Mouse (Mus musculus): Measurements from ENCODE around the gene Hcrt. TPM values are rescaled to one million over a fixed set of nuclear protein-coding genes. Genes with fewer than 3 reads are reported as not detected.

The Hcrt gene
- polyA plus RNA-seq, 1 experiment: 0.36 TPM

GRCm38 (mm10) chr11:100754693-100755057 is 8.1 kb downstream of the Hcrt start:
- TF ChIP-seq POLR2A (IDR thresholded peaks at IDR 0.05; ENCODE audit: control insufficient read depth, low read depth, low read length): no peak
- no peak for TF ChIP-seq CTCF (IDR thresholded peaks at IDR 0.05; ENCODE audit: control insufficient read depth, insufficient read depth, insufficient replicate concordance, low read depth, low read length)
- peaks cover 10% of the 10 kb centered on the region for H3K4me1 ChIP-seq (ENCODE audit: control insufficient read depth, insufficient read depth, low read length)
- no peak overlapping the region for H3K4me3 ChIP-seq (ENCODE audit: control insufficient read depth, low read depth, low read length)
- H3K36me3 ChIP-seq (ENCODE audit: control insufficient read depth, insufficient read depth, low read length): no peaks in the 10 kb centered on the region
- no peaks in the 10 kb centered on the region; the same call in 1 of the 2 replicates for H3K27me3 ChIP-seq (ENCODE audit: control insufficient read depth, insufficient read depth, low read length)
- H3K27ac ChIP-seq (ENCODE audit: control insufficient read depth, insufficient read depth, low read depth, low read length): no peak overlapping the region

DNA sequence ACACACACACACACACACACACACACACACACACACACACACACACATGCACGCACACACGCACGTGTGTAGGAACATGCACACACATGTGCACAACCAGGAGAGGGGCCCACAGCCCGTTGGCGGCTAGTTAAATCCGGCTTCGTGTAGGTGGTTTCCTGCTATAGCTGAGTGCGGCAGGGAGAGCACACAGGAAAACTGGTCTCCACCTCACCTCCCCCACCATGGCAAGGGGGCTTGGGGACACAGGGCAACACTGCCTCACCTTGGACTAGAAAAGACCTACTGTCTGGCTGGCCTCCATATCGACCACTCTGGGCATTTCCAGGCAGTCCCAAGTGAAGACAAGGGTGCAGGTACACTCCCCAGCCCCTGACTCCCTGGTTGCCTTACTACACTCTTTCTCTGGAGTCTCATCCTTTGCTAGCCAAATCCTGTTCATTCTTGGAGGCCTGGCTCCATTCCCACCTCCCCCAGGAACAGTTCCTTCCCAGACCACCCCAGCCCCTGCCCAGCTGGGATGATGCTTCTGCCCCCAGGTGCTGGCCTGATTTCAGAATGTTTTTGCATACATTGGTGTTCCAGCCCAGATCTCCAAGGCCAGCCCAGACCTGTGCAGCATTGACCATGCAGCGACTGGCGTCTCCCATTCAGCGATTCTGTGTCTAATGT is 8.6 kb downstream of the Hcrt start:
- Histone ChIP-seq H3K4me1 (ENCODE audit: control insufficient read depth, insufficient read depth, low read length) (peaks cover 11% of the 10 kb centered on the region), H3K27me3 (ENCODE audit: control insufficient read depth, insufficient read depth, low read length) (no peaks in the 10 kb centered on the region)
- no peak for TF ChIP-seq POLR2A (IDR thresholded peaks at IDR 0.05; ENCODE audit: control insufficient read depth, low read depth, low read length)
- no peak for TF ChIP-seq CTCF (IDR thresholded peaks at IDR 0.05; ENCODE audit: control insufficient read depth, insufficient read depth, insufficient replicate concordance, low read depth, low read length)

GRCm38 (mm10) chr11:100752294-100752693 is 10.4 kb downstream of the Hcrt start:
- no peak overlapping the region for H3K27ac ChIP-seq (ENCODE audit: control insufficient read depth, insufficient read depth, low read depth, low read length)
- H3K4me1 ChIP-seq (ENCODE audit: control insufficient read depth, insufficient read depth, low read length): peaks cover 6% of the 10 kb centered on the region
- no peaks in the 10 kb centered on the region for H3K27me3 ChIP-seq (ENCODE audit: control insufficient read depth, insufficient read depth, low read length)
- TF ChIP-seq POLR2A (IDR thresholded peaks at IDR 0.05; ENCODE audit: control insufficient read depth, low read depth, low read length): no peak
- TF ChIP-seq CTCF (IDR thresholded peaks at IDR 0.05; ENCODE audit: control insufficient read depth, insufficient read depth, insufficient replicate concordance, low read depth, low read length): no peak
- no peak overlapping the region for H3K4me3 ChIP-seq (ENCODE audit: control insufficient read depth, low read depth, low read length)
- no peaks in the 10 kb centered on the region for H3K36me3 ChIP-seq (ENCODE audit: control insufficient read depth, insufficient read depth, low read length)

More for the DNA sequence above, 8.6 kb downstream of the Hcrt start:
- no peaks in the 10 kb centered on the region for H3K36me3 ChIP-seq (ENCODE audit: control insufficient read depth, insufficient read depth, low read length)
- no peak overlapping the region for H3K27ac ChIP-seq (ENCODE audit: control insufficient read depth, insufficient read depth, low read depth, low read length)
- no peak overlapping the region for H3K4me3 ChIP-seq (ENCODE audit: control insufficient read depth, low read depth, low read length)

GRCm38 (mm10) chr11:100750127-100750526 is 12.6 kb downstream of the Hcrt start:
- no peaks in the 10 kb centered on the region for H3K36me3 ChIP-seq (ENCODE audit: control insufficient read depth, insufficient read depth, low read length)
- H3K4me3 ChIP-seq (ENCODE audit: control insufficient read depth, low read depth, low read length): no peak overlapping the region
- H3K4me1 ChIP-seq (ENCODE audit: control insufficient read depth, insufficient read depth, low read length): peaks cover 10% of the 10 kb centered on the region
- no peak overlapping the region for H3K27ac ChIP-seq (ENCODE audit: control insufficient read depth, insufficient read depth, low read depth, low read length)
- no peaks in the 10 kb centered on the region for H3K27me3 ChIP-seq (ENCODE audit: control insufficient read depth, insufficient read depth, low read length)
- TF ChIP-seq CTCF (IDR thresholded peaks at IDR 0.05; ENCODE audit: control insufficient read depth, insufficient read depth, insufficient replicate concordance, low read depth, low read length) (no peak), POLR2A (IDR thresholded peaks at IDR 0.05; ENCODE audit: control insufficient read depth, low read depth, low read length) (no peak)

DNA sequence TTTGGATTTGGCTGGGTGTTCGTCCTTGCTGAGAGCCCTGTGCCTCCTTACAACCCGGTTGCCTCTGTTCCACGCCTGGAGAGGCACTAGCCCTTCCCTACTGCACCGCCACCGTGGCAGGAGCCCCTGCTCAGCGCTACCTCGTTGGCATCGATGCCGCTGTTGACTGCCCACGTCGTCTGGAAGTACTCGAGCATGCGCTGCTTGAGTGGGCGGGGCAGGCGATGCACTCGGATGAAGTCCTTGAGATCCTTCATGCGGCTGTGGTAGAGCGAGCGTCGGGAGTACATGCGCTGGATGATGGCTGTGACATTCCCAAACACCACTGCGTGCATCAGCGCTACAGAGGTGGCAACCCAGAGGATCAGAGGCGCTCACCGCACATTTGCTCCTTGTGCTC is 13.3 kb downstream of the Hcrt start:
- Histone ChIP-seq H3K27me3 (ENCODE audit: control insufficient read depth, insufficient read depth, low read length) (no peaks in the 10 kb centered on the region), H3K4me1 (ENCODE audit: control insufficient read depth, insufficient read depth, low read length) (peaks cover 10% of the 10 kb centered on the region), H3K27ac (ENCODE audit: control insufficient read depth, insufficient read depth, low read depth, low read length) (no peak overlapping the region), H3K36me3 (ENCODE audit: control insufficient read depth, insufficient read depth, low read length) (no peaks in the 10 kb centered on the region), H3K4me3 (ENCODE audit: control insufficient read depth, low read depth, low read length) (no peak overlapping the region)
- no peak for TF ChIP-seq CTCF (IDR thresholded peaks at IDR 0.05; ENCODE audit: control insufficient read depth, insufficient read depth, insufficient replicate concordance, low read depth, low read length)
- no peak for TF ChIP-seq POLR2A (IDR thresholded peaks at IDR 0.05; ENCODE audit: control insufficient read depth, low read depth, low read length)

- H3K4me1 ChIP-seq (ENCODE audit: control insufficient read depth, insufficient read depth, low read length): peaks cover 10% of the 10 kb centered on the region
- no peaks in the 10 kb centered on the region for H3K36me3 ChIP-seq (ENCODE audit: control insufficient read depth, insufficient read depth, low read length)
- H3K27ac ChIP-seq (ENCODE audit: control insufficient read depth, insufficient read depth, low read depth, low read length): no peak overlapping the region
- H3K27me3 ChIP-seq (ENCODE audit: control insufficient read depth, insufficient read depth, low read length): no peaks in the 10 kb centered on the region
- no peak overlapping the region for H3K4me3 ChIP-seq (ENCODE audit: control insufficient read depth, low read depth, low read length)
- TF ChIP-seq CTCF (IDR thresholded peaks at IDR 0.05; ENCODE audit: control insufficient read depth, insufficient read depth, insufficient replicate concordance, low read depth, low read length) (no peak), POLR2A (IDR thresholded peaks at IDR 0.05; ENCODE audit: control insufficient read depth, low read depth, low read length) (no peak)
Measured at GRCm38 (mm10) chr11:100748620-100749019, 14.1 kb downstream of the Hcrt start.

DNA sequence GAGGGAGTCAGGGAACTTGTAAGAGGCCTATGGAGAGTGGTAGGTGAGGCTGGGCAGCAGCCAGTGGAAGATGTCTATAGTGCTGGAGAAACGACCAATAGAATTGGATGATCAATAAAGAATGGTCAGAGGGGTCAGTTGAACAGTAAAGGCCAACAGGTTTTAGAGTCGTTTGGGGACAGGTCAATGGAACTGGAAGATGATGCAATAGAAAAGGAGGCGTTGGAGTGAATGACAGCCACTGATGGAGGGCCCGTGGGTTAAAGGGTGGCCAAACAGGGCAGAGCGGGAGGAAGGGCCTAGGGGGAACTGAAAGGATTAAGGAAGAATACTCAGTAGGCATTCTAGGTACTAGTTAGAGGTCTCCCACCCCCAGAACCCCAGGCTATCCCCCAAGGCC is 15.6 kb downstream of the Hcrt start:
- Histone ChIP-seq H3K4me1 (ENCODE audit: control insufficient read depth, insufficient read depth, low read length) (peaks cover 10% of the 10 kb centered on the region), H3K27me3 (ENCODE audit: control insufficient read depth, insufficient read depth, low read length) (no peaks in the 10 kb centered on the region), H3K36me3 (ENCODE audit: control insufficient read depth, insufficient read depth, low read length) (no peaks in the 10 kb centered on the region), H3K4me3 (ENCODE audit: control insufficient read depth, low read depth, low read length) (no peak overlapping the region), H3K27ac (ENCODE audit: control insufficient read depth, insufficient read depth, low read depth, low read length) (no peak overlapping the region)
- TF ChIP-seq CTCF (IDR thresholded peaks at IDR 0.05; ENCODE audit: control insufficient read depth, insufficient read depth, insufficient replicate concordance, low read depth, low read length) (no peak), POLR2A (IDR thresholded peaks at IDR 0.05; ENCODE audit: control insufficient read depth, low read depth, low read length) (no peak)

All from testis, adult 2 months (tissue).